Mouse (Mus musculus): ENCODE measurements at regions not wholly inside any gene's neighbourhood (a gene's known extent, or its start where the extent isn't known, plus 50 kb on each side); places are given as distances from the start of the nearest gene placed in this dataset.

GRCm38 (mm10) chr10:71485063-71485762 lies 137.7 kb downstream of the Ipmk start:
- no peak overlapping the region for H3K4me2 ChIP-seq (ENCODE audit: low read depth, low read length)
- no peak overlapping the region for H3K9ac ChIP-seq (ENCODE audit: low read length)
- H3K4me1 ChIP-seq (ENCODE audit: control insufficient read depth, insufficient read depth, low read length), result no peaks in the 10 kb centered on the region
- no peak overlapping the region for H3K4me3 ChIP-seq (replicated peaks; ENCODE audit: low read length)
- no peaks in the 10 kb centered on the region for H3K27me3 ChIP-seq (ENCODE audit: control insufficient read depth, insufficient read depth, low read length)
- no peaks in the 10 kb centered on the region for H3K9me3 ChIP-seq (replicated peaks; ENCODE audit: control insufficient read depth, low read length)
- no peak overlapping the region for H3K27ac ChIP-seq (ENCODE audit: low read length)
- H3K36me3 ChIP-seq (ENCODE audit: control insufficient read depth, insufficient read depth, low read length), result no peaks in the 10 kb centered on the region
- ATAC-seq (ENCODE audit: insufficient read depth, low FRiP score), result no peak
- 72% methylated on average over 17 of the region's 17 CpGs for WGBS

- no peak for ATAC-seq (ENCODE audit: insufficient read depth, low FRiP score)
- no peaks in the 10 kb centered on the region for H3K27me3 ChIP-seq (ENCODE audit: control insufficient read depth, insufficient read depth, low read length)
- H3K9me3 ChIP-seq (replicated peaks; ENCODE audit: control insufficient read depth, low read length), result no peaks in the 10 kb centered on the region
- H3K9ac ChIP-seq (ENCODE audit: low read length), result no peak overlapping the region
- 82% methylated on average over 7 of the region's 7 CpGs for WGBS
- H3K4me1 ChIP-seq (ENCODE audit: control insufficient read depth, insufficient read depth, low read length), result no peaks in the 10 kb centered on the region
- H3K27ac ChIP-seq (ENCODE audit: low read length), result no peak overlapping the region
- no peak overlapping the region for H3K4me3 ChIP-seq (replicated peaks; ENCODE audit: low read length)
- H3K36me3 ChIP-seq (ENCODE audit: control insufficient read depth, insufficient read depth, low read length), result no peaks in the 10 kb centered on the region
- no peak overlapping the region for H3K4me2 ChIP-seq (ENCODE audit: low read depth, low read length)
These were observed 142.2 kb downstream of the Ipmk start for GRCm38 (mm10) chr10:71489791-71490190.

- no peak for ATAC-seq (ENCODE audit: insufficient read depth, low FRiP score)
- H3K27me3 ChIP-seq (ENCODE audit: control insufficient read depth, insufficient read depth, low read length), result no peaks in the 10 kb centered on the region
- WGBS, result 26% methylated on average over 4 of the region's 5 CpGs
These were observed 154.5 kb downstream of the Ipmk start for GRCm38 (mm10) chr10:71502096-71502495.

GRCm38 (mm10) chr10:71504219-71504618 lies 156.7 kb downstream of the Ipmk start:
- no peaks in the 10 kb centered on the region; the same call in 1 of the 2 replicates for H3K4me1 ChIP-seq (ENCODE audit: control insufficient read depth, insufficient read depth, low read length)
- H3K4me2 ChIP-seq (ENCODE audit: low read depth, low read length), result no peak overlapping the region
- no peak overlapping the region for H3K9ac ChIP-seq (ENCODE audit: low read length)
- H3K9me3 ChIP-seq (replicated peaks; ENCODE audit: control insufficient read depth, low read length), result 0 out of 2 replicates have a peak, but pooled peaks cover under 1% of the 10 kb centered on the region
- H3K4me3 ChIP-seq (replicated peaks; ENCODE audit: low read length), result no peak overlapping the region
- H3K27ac ChIP-seq (ENCODE audit: low read length), result no peak overlapping the region
- ATAC-seq (ENCODE audit: insufficient read depth, low FRiP score), result no peak
- WGBS, result 58% methylated on average over 1 of the region's 1 CpGs
- no peaks in the 10 kb centered on the region for H3K27me3 ChIP-seq (ENCODE audit: control insufficient read depth, insufficient read depth, low read length)
- no peaks in the 10 kb centered on the region for H3K36me3 ChIP-seq (ENCODE audit: control insufficient read depth, insufficient read depth, low read length)

More at GRCm38 (mm10) chr10:71502096-71502495, 154.5 kb downstream of the Ipmk start:
- H3K27ac ChIP-seq (ENCODE audit: low read length), result no peak overlapping the region
- H3K9me3 ChIP-seq (replicated peaks; ENCODE audit: control insufficient read depth, low read length), result peaks cover 4% of the 10 kb centered on the region; the same call in 1 of the 2 replicates
- no peak overlapping the region for H3K9ac ChIP-seq (ENCODE audit: low read length)
- H3K36me3 ChIP-seq (ENCODE audit: control insufficient read depth, insufficient read depth, low read length), result no peaks in the 10 kb centered on the region
- no peaks in the 10 kb centered on the region; the same call in 1 of the 2 replicates for H3K4me1 ChIP-seq (ENCODE audit: control insufficient read depth, insufficient read depth, low read length)
- no peak overlapping the region for H3K4me2 ChIP-seq (ENCODE audit: low read depth, low read length)
- no peak overlapping the region for H3K4me3 ChIP-seq (replicated peaks; ENCODE audit: low read length)

GRCm38 (mm10) chr10:71525290-71525689 lies 177.7 kb downstream of the Ipmk start:
- Histone ChIP-seq H3K4me3 (replicated peaks; ENCODE audit: low read length) (no peak overlapping the region), H3K4me2 (ENCODE audit: low read depth, low read length) (no peak overlapping the region), H3K27ac (ENCODE audit: low read length) (no peak overlapping the region), H3K4me1 (ENCODE audit: control insufficient read depth, insufficient read depth, low read length) (no peaks in the 10 kb centered on the region), H3K9me3 (replicated peaks; ENCODE audit: control insufficient read depth, low read length) (no peaks in the 10 kb centered on the region), H3K36me3 (ENCODE audit: control insufficient read depth, insufficient read depth, low read length) (no peaks in the 10 kb centered on the region), H3K27me3 (ENCODE audit: control insufficient read depth, insufficient read depth, low read length) (no peaks in the 10 kb centered on the region), H3K9ac (ENCODE audit: low read length) (no peak overlapping the region)
- WGBS, result 73% methylated on average over 2 of the region's 2 CpGs
- ATAC-seq (ENCODE audit: insufficient read depth, low FRiP score), result no peak

GRCm38 (mm10) chr10:71533759-71534158 lies 186.2 kb downstream of the Ipmk start:
- Histone ChIP-seq H3K27me3 (ENCODE audit: control insufficient read depth, insufficient read depth, low read length) (no peaks in the 10 kb centered on the region), H3K27ac (ENCODE audit: low read length) (no peak overlapping the region), H3K9me3 (replicated peaks; ENCODE audit: control insufficient read depth, low read length) (peaks cover under 1% of the 10 kb centered on the region; the same call in 1 of the 2 replicates), H3K4me1 (ENCODE audit: control insufficient read depth, insufficient read depth, low read length) (no peaks in the 10 kb centered on the region), H3K4me2 (ENCODE audit: low read depth, low read length) (no peak overlapping the region), H3K4me3 (replicated peaks; ENCODE audit: low read length) (no peak overlapping the region), H3K9ac (ENCODE audit: low read length) (no peak overlapping the region), H3K36me3 (ENCODE audit: control insufficient read depth, insufficient read depth, low read length) (no peaks in the 10 kb centered on the region)
- WGBS, result 90% methylated on average over 2 of the region's 2 CpGs
- no peak for ATAC-seq (ENCODE audit: insufficient read depth, low FRiP score)

GRCm38 (mm10) chr10:71545489-71545888 lies 197.9 kb downstream of the Ipmk start:
- Histone ChIP-seq H3K27me3 (ENCODE audit: control insufficient read depth, insufficient read depth, low read length) (no peaks in the 10 kb centered on the region), H3K4me3 (replicated peaks; ENCODE audit: low read length) (no peak overlapping the region), H3K4me2 (ENCODE audit: low read depth, low read length) (no peak overlapping the region), H3K9ac (ENCODE audit: low read length) (no peak overlapping the region), H3K27ac (ENCODE audit: low read length) (no peak overlapping the region), H3K9me3 (replicated peaks; ENCODE audit: control insufficient read depth, low read length) (no peaks in the 10 kb centered on the region), H3K36me3 (ENCODE audit: control insufficient read depth, insufficient read depth, low read length) (no peaks in the 10 kb centered on the region), H3K4me1 (ENCODE audit: control insufficient read depth, insufficient read depth, low read length) (no peaks in the 10 kb centered on the region)
- ATAC-seq (ENCODE audit: insufficient read depth, low FRiP score), result no peak
- WGBS, result 83% methylated on average over 7 of the region's 7 CpGs

GRCm38 (mm10) chr10:71546507-71546906 lies 198.9 kb downstream of the Ipmk start:
- no peaks in the 10 kb centered on the region for H3K4me1 ChIP-seq (ENCODE audit: control insufficient read depth, insufficient read depth, low read length)
- H3K4me3 ChIP-seq (replicated peaks; ENCODE audit: low read length), result no peak overlapping the region
- H3K27ac ChIP-seq (ENCODE audit: low read length), result no peak overlapping the region
- WGBS, result 73% methylated on average over 7 of the region's 7 CpGs
- no peaks in the 10 kb centered on the region for H3K27me3 ChIP-seq (ENCODE audit: control insufficient read depth, insufficient read depth, low read length)
- H3K9ac ChIP-seq (ENCODE audit: low read length), result no peak overlapping the region
- no peak for ATAC-seq (ENCODE audit: insufficient read depth, low FRiP score)
- H3K9me3 ChIP-seq (replicated peaks; ENCODE audit: control insufficient read depth, low read length), result no peaks in the 10 kb centered on the region
- no peak overlapping the region for H3K4me2 ChIP-seq (ENCODE audit: low read depth, low read length)
- no peaks in the 10 kb centered on the region for H3K36me3 ChIP-seq (ENCODE audit: control insufficient read depth, insufficient read depth, low read length)

- Histone ChIP-seq H3K4me2 (ENCODE audit: low read depth, low read length) (no peak overlapping the region), H3K27me3 (ENCODE audit: control insufficient read depth, insufficient read depth, low read length) (no peaks in the 10 kb centered on the region), H3K36me3 (ENCODE audit: control insufficient read depth, insufficient read depth, low read length) (no peaks in the 10 kb centered on the region), H3K9ac (ENCODE audit: low read length) (no peak overlapping the region), H3K9me3 (replicated peaks; ENCODE audit: control insufficient read depth, low read length) (no peaks in the 10 kb centered on the region), H3K4me1 (ENCODE audit: control insufficient read depth, insufficient read depth, low read length) (no peaks in the 10 kb centered on the region), H3K4me3 (replicated peaks; ENCODE audit: low read length) (no peak overlapping the region), H3K27ac (ENCODE audit: low read length) (no peak overlapping the region)
- 90% methylated on average over 10 of the region's 10 CpGs for WGBS
- ATAC-seq (ENCODE audit: insufficient read depth, low FRiP score), result no peak
These were observed 236.2 kb downstream of the Ipmk start for GRCm38 (mm10) chr10:71583716-71584115.
